10 mouse cellular contexts compared by ENCODE assay signal in the genomic region with DNA sequence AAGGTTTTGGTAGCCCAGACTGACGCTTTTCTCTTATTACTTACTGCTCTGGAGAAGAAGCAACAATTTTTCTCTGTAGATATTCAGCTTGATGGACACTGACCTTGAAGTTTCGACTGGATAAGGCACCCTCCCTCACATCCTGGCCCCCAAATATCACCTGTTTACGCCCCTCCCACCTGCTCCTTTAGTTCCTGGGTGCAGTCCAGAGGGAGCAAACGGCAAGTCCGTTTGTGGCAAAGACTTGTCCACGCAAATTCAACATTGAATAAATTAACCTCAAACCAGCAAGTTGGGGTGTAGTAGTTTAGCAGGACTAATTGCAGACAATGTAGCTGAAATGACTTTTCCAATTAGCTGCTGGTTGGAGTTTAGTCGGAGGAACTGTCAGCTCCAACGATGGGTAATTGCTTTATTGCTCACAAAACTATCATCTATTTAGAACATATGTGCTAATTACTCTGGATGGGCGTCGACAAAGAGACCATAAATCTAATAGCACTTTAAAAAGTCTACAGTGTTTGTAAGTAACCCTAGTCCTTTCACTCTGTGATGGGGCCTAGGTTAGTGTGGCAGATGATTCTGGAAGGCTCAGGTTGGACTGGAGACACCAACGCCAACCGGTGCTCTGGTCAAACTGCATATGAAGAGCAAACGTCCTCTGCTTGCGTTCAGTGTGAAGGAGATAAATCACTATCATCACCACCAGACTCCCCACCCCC. TPM values are rescaled to one million over a fixed set of nuclear protein-coding genes. Genes with fewer than 3 reads are reported as not detected.
DNase-seq lines count a peak whose midpoint lies in the region; ATAC-seq and TF ChIP-seq lines count a peak whose summit lies in the region.
"Had no signal": no experiment of that assay in that cellular context is flagged by ENCODE, and none has a peak within 500 bp of the region (broad histone marks: within the 10 kb centered on the region; RNA-seq: fewer than 3 reads in every experiment).

No protein-coding gene starts in this region.

- no peak for TF ChIP-seq POLR2A in kidney, adult 2 months (IDR thresholded peaks at IDR 0.05; ENCODE audit: low read depth, low read length)

- ATAC-seq in kidney, embryonic 15.5 days (replicated peaks; ENCODE audit: low FRiP score), result no peak
- no peak for ATAC-seq in embryonic facial prominence, embryonic 11.5 days (replicated peaks; ENCODE audit: insufficient number of reproducible peaks, low FRiP score, low TSS enrichment, low read depth)
- ATAC-seq in hindbrain, embryonic 14.5 days (ENCODE audit: low FRiP score), result no peak
- no peak for ATAC-seq in neural tube, embryonic 14.5 days (ENCODE audit: low read depth)
- ATAC-seq in inflammation-experienced regulatory T-cells, adult 6 months, result no peak

- no peak overlapping the region for H3K9ac ChIP-seq in kidney, embryonic 15.5 days
- H3K9ac ChIP-seq in embryonic facial prominence, embryonic 11.5 days (replicated peaks; ENCODE audit: low read length), result no peak overlapping the region; the same call in 1 of the 2 replicates
- H3K9ac ChIP-seq in hindbrain, embryonic 14.5 days, result peak overlapping the region; percentile 68; the same call in 1 of the 2 replicates
- H3K9ac ChIP-seq in neural tube, embryonic 14.5 days (replicated peaks; ENCODE audit: low read depth, low read length), result no peak overlapping the region

- 31% methylated on average over 14 of the region's 14 CpGs for WGBS in kidney, embryonic 15.5 days
- WGBS in embryonic facial prominence, embryonic 11.5 days, result 10% methylated on average over 14 of the region's 14 CpGs
- WGBS in hindbrain, embryonic 14.5 days, result 14% methylated on average over 14 of the region's 14 CpGs
- 9% methylated on average over 14 of the region's 14 CpGs for WGBS in neural tube, embryonic 14.5 days
- 72% methylated on average over 14 of the region's 14 CpGs for WGBS in kidney, adult 2 months

- TF ChIP-seq CTCF in kidney, adult 2 months (conservative IDR thresholded peaks at IDR 0.05; ENCODE audit: insufficient read depth, insufficient read length, low read depth, low read length), result no peak

- DNase-seq in kidney, adult 8-10 months, result no peak
- no peak for DNase-seq in embryonic facial prominence, embryonic 11.5 days (ENCODE audit: low spot score)
- no peak for DNase-seq in hindbrain, embryonic 14.5 days (ENCODE audit: low spot score)
- DNase-seq in kidney, adult 2 months, result no peak
- no peak for DNase-seq in cerebellum, postnatal 14 days
- DNase-seq: liver had no signal

- H3K4me2 ChIP-seq in kidney, embryonic 15.5 days, result peak overlapping the region; percentile 78
- peak overlapping the region; percentile 10; the same call in 1 of the 2 replicates for H3K4me2 ChIP-seq in embryonic facial prominence, embryonic 11.5 days (ENCODE audit: low read depth, low read length)
- H3K4me2 ChIP-seq in hindbrain, embryonic 14.5 days (replicated peaks), result peak overlapping the region; percentile 95
- peak overlapping the region; percentile 82 for H3K4me2 ChIP-seq in neural tube, embryonic 14.5 days (ENCODE audit: low read depth, low read length)

- no peak overlapping the region for H3K27ac ChIP-seq in kidney, embryonic 15.5 days
- no peak overlapping the region for H3K27ac ChIP-seq in embryonic facial prominence, embryonic 11.5 days (replicated peaks; ENCODE audit: low read depth, low read length)
- peak overlapping the region; percentile 27 for H3K27ac ChIP-seq in hindbrain, embryonic 14.5 days
- H3K27ac ChIP-seq in neural tube, embryonic 14.5 days (ENCODE audit: low read depth, low read length), result 0 out of 2 replicates have a peak overlapping the region, but pooled peaks have one; percentile 8
- no peak overlapping the region for H3K27ac ChIP-seq in kidney, adult 2 months (ENCODE audit: insufficient read depth, low read depth, low read length)
- H3K27ac ChIP-seq: stomach, postnatal 0 days had no signal

- H3K4me1 ChIP-seq in kidney, embryonic 15.5 days, result peaks cover 51% of the 10 kb centered on the region
- peaks cover 2% of the 10 kb centered on the region; the same call in 1 of the 2 replicates for H3K4me1 ChIP-seq in embryonic facial prominence, embryonic 11.5 days (ENCODE audit: control insufficient read depth, insufficient read depth, low read length)
- peaks cover 72% of the 10 kb centered on the region for H3K4me1 ChIP-seq in hindbrain, embryonic 14.5 days (replicated peaks; ENCODE audit: control insufficient read depth, insufficient read depth, low read length)
- peaks cover 38% of the 10 kb centered on the region for H3K4me1 ChIP-seq in neural tube, embryonic 14.5 days (ENCODE audit: control insufficient read depth, insufficient read depth, low read length)
- no peaks in the 10 kb centered on the region for H3K4me1 ChIP-seq in kidney, adult 2 months (ENCODE audit: control insufficient read depth, insufficient read depth, low read length)

- no peaks in the 10 kb centered on the region for H3K36me3 ChIP-seq in kidney, embryonic 15.5 days
- no peaks in the 10 kb centered on the region for H3K36me3 ChIP-seq in embryonic facial prominence, embryonic 11.5 days (replicated peaks; ENCODE audit: control insufficient read depth, insufficient read depth, low read depth, low read length)
- no peaks in the 10 kb centered on the region for H3K36me3 ChIP-seq in hindbrain, embryonic 14.5 days (replicated peaks; ENCODE audit: control insufficient read depth, insufficient read depth)
- no peaks in the 10 kb centered on the region for H3K36me3 ChIP-seq in neural tube, embryonic 14.5 days (ENCODE audit: control insufficient read depth, insufficient read depth, low read length)
- H3K36me3 ChIP-seq in kidney, adult 2 months (ENCODE audit: control insufficient read depth, insufficient read depth, low read length), result no peaks in the 10 kb centered on the region

- peaks cover 32% of the 10 kb centered on the region for H3K27me3 ChIP-seq in kidney, embryonic 15.5 days
- H3K27me3 ChIP-seq in embryonic facial prominence, embryonic 11.5 days (ENCODE audit: control insufficient read depth, insufficient read depth, low read length), result peaks cover 7% of the 10 kb centered on the region; the same call in 1 of the 2 replicates
- 0 out of 2 replicates have a peak, but pooled peaks cover 3% of the 10 kb centered on the region for H3K27me3 ChIP-seq in hindbrain, embryonic 14.5 days (ENCODE audit: control insufficient read depth, insufficient read depth, low read length)
- no peaks in the 10 kb centered on the region for H3K27me3 ChIP-seq in neural tube, embryonic 14.5 days (ENCODE audit: control insufficient read depth, insufficient read depth, low read length)
- peaks cover 1% of the 10 kb centered on the region; the same call in 1 of the 2 replicates for H3K27me3 ChIP-seq in kidney, adult 2 months (replicated peaks; ENCODE audit: control insufficient read depth, insufficient read depth, low read length)

- no peaks in the 10 kb centered on the region for H3K9me3 ChIP-seq in kidney, embryonic 15.5 days (replicated peaks)
- no peaks in the 10 kb centered on the region for H3K9me3 ChIP-seq in embryonic facial prominence, embryonic 11.5 days (replicated peaks; ENCODE audit: control insufficient read depth, low read length)
- H3K9me3 ChIP-seq in hindbrain, embryonic 14.5 days (ENCODE audit: control insufficient read depth, low read length), result no peaks in the 10 kb centered on the region
- no peaks in the 10 kb centered on the region for H3K9me3 ChIP-seq in neural tube, embryonic 14.5 days (ENCODE audit: control insufficient read depth, low read length)

- H3K4me3 ChIP-seq in kidney, embryonic 15.5 days (replicated peaks), result peak overlapping the region; percentile 42; the same call in 1 of the 2 replicates
- H3K4me3 ChIP-seq in embryonic facial prominence, embryonic 11.5 days (ENCODE audit: low read depth, low read length), result no peak overlapping the region
- H3K4me3 ChIP-seq in hindbrain, embryonic 14.5 days (replicated peaks; ENCODE audit: low read length), result peak overlapping the region; percentile 38; the same call in 1 of the 2 replicates
- peak overlapping the region; percentile 17; the same call in 1 of the 2 replicates for H3K4me3 ChIP-seq in neural tube, embryonic 14.5 days (ENCODE audit: low read depth, low read length)
- no peak overlapping the region for H3K4me3 ChIP-seq in kidney, adult 2 months (ENCODE audit: insufficient read depth, low read depth, low read length)

RNA-seq across cellular contexts. Expression of gene Nr2f1, which starts 9.3 kb away (rescaled TPM):
- polyA plus RNA-seq in kidney, embryonic 15.5 days (2015; fragmentation: Nextera tagmentation; extraction: Ambion mirVana), result 15.1 and 18.1 TPM in 2 replicates
- 56.1 and 57.3 TPM in 2 replicates for polyA plus RNA-seq in embryonic facial prominence, embryonic 11.5 days (2014; fragmentation: Nextera tagmentation; extraction: Ambion mirVana)
- 64.3 and 70.7 TPM in 2 replicates for polyA plus RNA-seq in hindbrain, embryonic 14.5 days (2014; fragmentation: Nextera tagmentation; extraction: Ambion mirVana)
- 48.6 and 50.3 TPM in 2 replicates for polyA plus RNA-seq in neural tube, embryonic 14.5 days (2014; fragmentation: Nextera tagmentation; extraction: Ambion mirVana)
- 5.6 and 7.5 TPM in 2 replicates for polyA plus RNA-seq in kidney, adult 2 months (2012; rRNA removed)
- not detected for polyA plus RNA-seq in inflammation-experienced regulatory T-cells, adult 6 months (2017; shearing (Covaris generic))

Comparison
In these comparisons a context has a peak if more than half of its experiments do, and no peak if none do; other contexts are left out.
1. H3K4me3 ChIP-seq: peak in kidney, embryonic 15.5 days (single experiment), hindbrain, embryonic 14.5 days (single experiment) and neural tube, embryonic 14.5 days (single experiment); none in embryonic facial prominence, embryonic 11.5 days (single experiment) and kidney, adult 2 months (single experiment).
2. H3K27ac ChIP-seq: peak in hindbrain, embryonic 14.5 days (single experiment) and neural tube, embryonic 14.5 days (single experiment); none in kidney, embryonic 15.5 days (single experiment), embryonic facial prominence, embryonic 11.5 days (single experiment) and kidney, adult 2 months (single experiment).
3. H3K4me2 ChIP-seq: peak in every context shown above with its lines; median percentile 95 in hindbrain, embryonic 14.5 days; 82 in neural tube, embryonic 14.5 days; 78 in kidney, embryonic 15.5 days; 10 in embryonic facial prominence, embryonic 11.5 days.